Mouse (Mus musculus) liver, embryonic 14.5 days (tissue): ENCODE measurements around the gene Rela. TPM values are rescaled to one million over a fixed set of nuclear protein-coding genes. Genes with fewer than 3 reads are reported as not detected.

Experiments
- ATAC-seq: fragments of 200-750 bp; cut with Nextera tagmentation; 2 replicates; pipeline ENCODE4 v1.8.0; 2017; ENCODE audit warnings: moderate number of reproducible peaks, mild to moderate bottlenecking, moderate library complexity; ENCODE audit not compliant: insufficient read depth
- DNase-seq, 3 experiments: peaks; one replicate each; pipeline ENCODE4 v3.0.0-alpha.2; 2012 to 2013; ENCODE audit warnings: low read depth in 3 of 3, low spot score in 3 of 3
- H3K27ac ChIP-seq: fragments of 300-500 bp; sonication (generic); 2 replicates; pipeline ENCODE4 v1.5.1; 2014; ENCODE audit warnings: moderate library complexity, mild to moderate bottlenecking, control low read depth, inconsistent platforms
- H3K27me3 ChIP-seq: fragments of 300-500 bp; sonication (generic); 2 replicates; pipeline ENCODE4 v1.6.1; 2014; ENCODE audit warnings: mild to moderate bottlenecking, low read length, moderate library complexity; ENCODE audit not compliant: control insufficient read depth, insufficient read depth
- H3K36me3 ChIP-seq: fragments of 300-500 bp; sonication (generic); replicated peaks from 2 replicates; pipeline ENCODE4 v1.6.1; 2014; ENCODE audit warnings: low read depth; ENCODE audit not compliant: control insufficient read depth, insufficient read depth
- H3K4me1 ChIP-seq, 2 experiments: fragments of 200-500 bp in 1 of 2; fragments of 300-500 bp in 1 of 2; sonication (generic) in 1 of 2; replicated peaks; 2 replicates each; pipeline ENCODE4 v1.6.1; 2012 to 2014; ENCODE audit warnings: antibody characterized with exemption in 1 of 2, inconsistent platforms in 1 of 2, low read length in 1 of 2; ENCODE audit not compliant: control insufficient read depth in 2 of 2, insufficient read depth in 2 of 2
- H3K4me2 ChIP-seq: fragments of 300-500 bp; sonication (generic); 2 replicates; pipeline ENCODE4 v1.6.1; 2014; ENCODE audit warnings: low read depth, mild to moderate bottlenecking, control low read depth, moderate library complexity
- H3K4me3 ChIP-seq, 2 experiments: fragments of 200-500 bp in 1 of 2; fragments of 300-500 bp in 1 of 2; sonication (generic) in 1 of 2; 2 replicates each; pipeline ENCODE4 v1.5.1; 2012 to 2014; ENCODE audit warnings: low read depth in 2 of 2, low read length in 2 of 2, mild to moderate bottlenecking in 2 of 2, control low read depth in 1 of 2, inconsistent platforms in 1 of 2, moderate library complexity in 1 of 2; ENCODE audit not compliant: insufficient read depth in 1 of 2
- H3K9ac ChIP-seq: fragments of 300-500 bp; sonication (generic); replicated peaks from 2 replicates; pipeline ENCODE4 v1.6.1; 2014; ENCODE audit warnings: mild to moderate bottlenecking, control low read depth, moderate library complexity
- H3K9me3 ChIP-seq: fragments of 300-500 bp; sonication (generic); 2 replicates; pipeline ENCODE4 v1.6.1; 2016; ENCODE audit warnings: low read length, mixed read lengths; ENCODE audit not compliant: control insufficient read depth
- CTCF ChIP-seq: IDR thresholded peaks from 2 replicates; pipeline ENCODE4 v1.5.1; 2016; ENCODE audit warnings: antibody characterized with exemption, low read depth, control low read depth
- EP300 ChIP-seq: IDR thresholded peaks from 2 replicates; pipeline ENCODE4 v1.6.1; 2016; ENCODE audit warnings: antibody characterized with exemption, low read depth
- WGBS: fragments of 180-500 bp; shearing (Covaris S2); extraction: QIAGEN DNeasy Blood & Tissue Kit; methylation state at CpG from one replicate; pipeline ENCODE4 v1.1.7; 2014; ENCODE audit not compliant: insufficient replicate concordance; 5-methylcytosine and 5-hydroxymethylcytosine counted together
- polyA plus RNA-seq, 2 experiments: library from polyadenylated mRNA; depleted of rRNA in 1 of 2; stranded (reverse) in 1 of 2; unstranded in 1 of 2; fragments of >200 nt; fragmentation: Nextera tagmentation in 1 of 2; extraction: Ambion mirVana in 1 of 2; gene quantifications; 2 replicates each; pipeline versions ENCODE4 v1.2.1 to v1.2.3; 2012 to 2014

Rela gene
- polyA plus RNA-seq (2012; rRNA removed) (14.8 and 19.9 TPM in 2 replicates), polyA plus RNA-seq (2014; fragmentation: Nextera tagmentation; extraction: Ambion mirVana) (18.9 and 21.9 TPM in 2 replicates)

DNA sequence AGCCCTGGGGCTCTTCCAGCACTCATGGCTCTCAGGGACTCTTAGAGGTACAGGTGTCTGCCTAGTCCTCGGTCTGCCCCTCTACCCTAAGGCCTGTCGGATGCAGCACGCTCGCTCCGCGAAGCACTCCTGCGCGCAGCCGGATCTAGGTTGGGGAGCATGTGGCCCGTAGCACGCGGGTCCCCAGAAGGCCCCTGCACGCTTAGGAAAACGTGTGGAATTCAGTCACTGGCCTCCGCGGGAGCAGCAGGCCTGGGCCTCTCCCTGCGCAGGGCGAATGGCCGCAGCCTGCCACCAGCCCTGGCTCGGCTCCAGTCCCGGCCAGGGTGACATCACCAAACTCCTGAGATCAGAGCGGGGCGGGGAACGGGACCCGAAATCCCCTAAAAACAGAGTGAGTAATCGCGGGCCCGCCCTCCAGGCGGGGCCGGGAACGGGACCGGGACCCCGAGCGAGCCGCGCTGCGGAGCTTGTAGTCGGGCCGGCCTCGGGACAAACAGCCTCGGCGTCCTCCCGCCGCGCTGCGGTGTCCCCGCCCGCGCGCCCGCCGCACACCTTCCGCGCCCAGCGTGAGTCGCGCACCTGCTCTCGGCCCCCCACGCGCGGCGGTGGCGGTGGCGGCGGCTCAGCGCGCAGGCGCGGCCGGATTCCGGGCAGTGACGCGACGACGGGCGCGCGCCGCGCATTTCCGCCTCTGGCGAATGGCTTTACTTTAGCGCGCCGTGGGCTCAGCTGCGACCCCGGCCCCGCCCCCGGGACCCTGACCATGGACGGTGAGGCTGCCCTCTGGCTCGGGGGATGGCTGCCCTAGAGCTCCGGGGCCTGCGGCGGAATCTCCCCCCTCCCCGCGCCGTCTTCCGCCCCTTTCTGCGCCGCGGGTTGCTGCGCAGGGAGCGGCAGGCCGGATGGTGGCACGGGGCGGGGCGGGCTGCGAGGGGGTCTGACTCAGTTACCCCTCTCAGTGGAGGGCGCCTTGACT, at the start of gene Rela:
Gene Rela, plus strand, starts transcription at position 415 of the 979 bp plus-strand sequence.
- Histone ChIP-seq H3K27me3 (no peaks in the 10 kb centered on the region), H3K9ac (peak within 1 kb of the TSS; percentile 86), H3K36me3 (peaks cover 25% of the 10 kb centered on the region), H3K4me3 (peak within 1 kb of the TSS; percentile 73 to 74), H3K4me1 (peaks cover 13 to 22% of the 10 kb centered on the region in 2 experiments), H3K27ac (peak within 1 kb of the TSS; percentile 78), H3K4me2 (peak within 1 kb of the TSS; percentile 99), H3K9me3 (no peaks in the 10 kb centered on the region)
- ATAC-seq (peak; percentile 85), DNase-seq (peak; percentile 68 to 80 (median 68))
- TF ChIP-seq EP300: no peak
- no peak for TF ChIP-seq CTCF
- WGBS: under 1% methylated on average over 95 of the region's 109 CpGs

DNA sequence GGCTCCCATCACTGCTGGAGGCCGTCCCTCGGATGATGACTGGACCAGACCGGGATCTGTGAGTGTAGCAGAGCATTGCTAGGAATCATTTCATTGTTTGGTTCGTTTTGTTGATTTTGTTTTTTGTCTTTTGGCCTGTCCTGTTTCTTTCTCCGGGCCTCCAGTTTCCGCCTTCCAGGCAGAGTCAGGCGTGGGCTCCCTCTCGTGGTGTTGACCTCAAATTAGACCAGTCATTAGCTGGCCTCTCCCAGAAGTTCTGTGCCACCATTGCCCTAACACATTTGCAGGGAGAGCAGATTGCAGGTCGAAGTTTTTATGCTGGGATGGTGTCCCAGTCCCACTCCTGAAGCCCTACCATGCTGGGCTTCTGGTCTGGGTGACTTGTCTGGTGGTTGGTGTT, 48.1 kb upstream of the Rela start:
- Histone ChIP-seq H3K36me3 (no peaks in the 10 kb centered on the region), H3K9ac (no peak overlapping the region), H3K4me2 (no peak overlapping the region), H3K27ac (no peak overlapping the region), H3K4me1 (no peaks in the 10 kb centered on the region), H3K9me3 (no peaks in the 10 kb centered on the region), H3K4me3 (no peak overlapping the region), H3K27me3 (no peaks in the 10 kb centered on the region)
- TF ChIP-seq EP300: no peak
- peak; percentile 20; the same call in 1 of the 2 replicates for TF ChIP-seq CTCF
- 59% methylated on average over 9 of the region's 9 CpGs for WGBS
- DNase-seq: no peak
- no peak for ATAC-seq

GRCm38 (mm10) chr19:5591888-5592287, 45.4 kb upstream of the Rela start:
- Histone ChIP-seq H3K36me3 (no peaks in the 10 kb centered on the region), H3K27me3 (no peaks in the 10 kb centered on the region), H3K4me3 (no peak overlapping the region), H3K9ac (no peak overlapping the region), H3K9me3 (no peaks in the 10 kb centered on the region), H3K4me1 (no peaks in the 10 kb centered on the region), H3K4me2 (no peak overlapping the region), H3K27ac (no peak overlapping the region)
- DNase-seq: no peak
- no peak for ATAC-seq
- WGBS: 61% methylated on average over 6 of the region's 6 CpGs
- TF ChIP-seq CTCF (no peak), EP300 (no peak)

DNA sequence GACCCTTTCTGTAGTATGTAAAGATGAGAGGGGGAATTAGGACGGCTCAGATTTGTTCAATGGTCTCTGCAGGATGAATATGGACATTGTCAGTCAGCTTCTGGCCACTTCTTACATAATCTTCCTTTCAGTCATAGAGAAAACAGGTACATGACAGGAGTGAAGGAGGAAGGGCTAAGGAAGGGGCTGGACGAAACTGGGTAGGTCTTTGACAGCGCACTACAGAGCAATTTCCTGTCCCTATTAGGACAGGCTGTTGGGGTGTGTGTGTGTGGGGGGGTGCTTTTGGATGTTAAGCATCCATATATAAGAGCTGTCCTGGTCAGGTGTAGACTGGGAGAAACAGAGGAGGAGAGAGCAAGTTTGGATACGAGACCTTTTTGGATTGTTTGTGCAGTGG, 38.1 kb upstream of the Rela start:
- WGBS: 52% methylated on average over 4 of the region's 4 CpGs
- Histone ChIP-seq H3K4me1 (peaks cover 0 to 8% of the 10 kb centered on the region in 2 experiments; a peak in 2 of 4 replicates), H3K27me3 (no peaks in the 10 kb centered on the region), H3K4me3 (no peak overlapping the region), H3K36me3 (peaks cover 9% of the 10 kb centered on the region; the same call in 1 of the 2 replicates), H3K27ac (no peak overlapping the region), H3K9ac (no peak overlapping the region), H3K9me3 (no peaks in the 10 kb centered on the region), H3K4me2 (no peak overlapping the region)
- TF ChIP-seq EP300: no peak
- TF ChIP-seq CTCF: no peak
- ATAC-seq (no peak), DNase-seq (no peak)
